Mouse (Mus musculus) cortical plate, adult 2 months (tissue): Measurements from ENCODE around the gene Gm9821. TPM values are rescaled to one million over a fixed set of nuclear protein-coding genes. Genes with fewer than 3 reads are reported as not detected.

ENCODE experiments used
- H3K27ac ChIP-seq: fragments of 200-500 bp; 2 replicates; pipeline ENCODE4 v1.5.1; 2012; ENCODE audit warnings: low read length, control low read depth, inconsistent platforms; ENCODE audit not compliant: insufficient read depth
- H3K4me1 ChIP-seq: fragments of 200-500 bp; 2 replicates; pipeline ENCODE4 v1.6.1; 2011; ENCODE audit warnings: low read length; ENCODE audit not compliant: control insufficient read depth, insufficient read depth
- H3K4me3 ChIP-seq: fragments of 200-500 bp; 2 replicates; pipeline ENCODE4 v1.5.1; 2011; ENCODE audit warnings: mild to moderate bottlenecking, low read length, control low read depth; ENCODE audit not compliant: insufficient read depth
- CTCF ChIP-seq: fragments of 200-500 bp; IDR thresholded peaks from 2 replicates; pipeline ENCODE4 v1.5.1; 2011; ENCODE audit warnings: mild to moderate bottlenecking, control low read depth, low read length; ENCODE audit not compliant: insufficient read depth; ENCODE audit errors: extremely low read depth
- POLR2A ChIP-seq: fragments of 200-500 bp; IDR thresholded peaks from 2 replicates; pipeline ENCODE4 v1.6.1; 2011; ENCODE audit warnings: mild to moderate bottlenecking, low read length, control low read depth; ENCODE audit not compliant: insufficient read depth; ENCODE audit errors: extremely low read depth
- polyA plus RNA-seq: library from polyadenylated mRNA; depleted of rRNA; stranded (reverse); fragments of >200 nt; gene quantifications from 2 replicates; pipeline ENCODE4 v1.2.3, GENCODE M21; 2012; rRNA removed

Gm9821 gene
- not detected in 2 replicates for polyA plus RNA-seq

DNA sequence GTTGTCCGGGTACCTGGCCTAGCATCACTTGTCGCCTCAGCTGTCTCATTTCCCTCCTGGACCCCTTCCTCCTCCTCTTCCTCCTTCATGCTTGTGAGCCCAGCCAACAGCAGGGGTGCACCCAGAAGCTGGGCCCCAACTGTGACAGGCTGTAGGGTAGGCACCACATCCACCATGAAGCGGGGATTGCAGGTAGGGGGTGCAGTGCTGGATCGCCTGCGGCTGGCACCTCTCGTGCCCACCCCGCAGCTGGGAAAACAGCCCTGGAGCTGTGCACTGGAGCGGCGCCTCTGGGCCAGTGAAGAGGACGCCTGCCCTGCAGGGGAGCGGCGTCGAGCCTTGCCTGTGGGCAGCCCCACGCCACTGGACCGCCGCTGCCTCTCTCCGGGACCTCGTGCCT is at the start of gene Gm9821:
Gene Gm9821, plus strand, starts transcription at position 221 of the 400 bp plus-strand sequence.
- H3K27ac ChIP-seq, result peak within 1 kb of the TSS; percentile 48; the same call in 1 of the 2 replicates
- TF ChIP-seq POLR2A (no peak), CTCF (no peak)
- no peak within 1 kb of the TSS for H3K4me3 ChIP-seq
- H3K4me1 ChIP-seq, result peaks cover 32% of the 10 kb centered on the region

DNA sequence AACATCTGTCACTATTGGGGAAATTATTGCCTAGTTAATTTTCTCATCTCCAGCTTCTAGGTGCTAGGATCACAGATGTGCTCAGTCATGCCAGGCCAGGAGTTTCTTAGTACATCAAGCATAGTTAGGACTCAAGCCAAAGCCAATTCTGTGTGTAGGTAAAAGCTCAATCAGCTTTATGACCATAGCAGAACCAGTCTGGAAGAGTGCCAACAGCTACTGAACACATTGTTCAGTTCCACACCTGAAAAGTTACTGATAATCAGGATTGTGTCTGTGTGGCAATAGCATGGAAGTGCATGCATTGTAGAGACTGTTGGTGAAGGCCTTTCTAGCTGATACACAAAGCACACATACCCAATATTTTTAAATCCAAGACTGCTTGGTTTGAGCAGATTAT is 47.5 kb upstream of the Gm9821 start:
- TF ChIP-seq CTCF (no peak), POLR2A (no peak)
- Histone ChIP-seq H3K4me3 (no peak overlapping the region), H3K4me1 (peaks cover 4% of the 10 kb centered on the region), H3K27ac (no peak overlapping the region)

DNA sequence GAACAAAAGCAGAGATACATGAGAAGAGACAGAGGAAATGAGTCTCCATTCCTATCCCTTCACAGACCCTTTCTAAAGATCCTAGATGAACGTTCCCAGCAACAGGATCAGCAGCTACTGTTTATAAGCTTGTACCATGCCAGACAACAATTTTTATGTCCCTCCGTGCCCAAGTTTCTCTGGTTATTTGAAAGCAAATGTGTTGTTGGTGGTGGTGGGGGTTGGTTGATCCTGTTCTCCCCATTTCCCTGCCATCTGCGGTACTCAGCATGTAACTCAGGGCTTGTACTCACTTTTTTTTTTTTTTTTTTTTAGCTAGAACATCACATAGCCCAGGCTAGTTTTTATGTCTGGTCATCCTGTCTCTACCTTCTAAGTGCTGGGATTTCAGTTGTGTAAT is 46.4 kb upstream of the Gm9821 start:
- Histone ChIP-seq H3K4me1 (peaks cover 8% of the 10 kb centered on the region), H3K27ac (no peak overlapping the region), H3K4me3 (no peak overlapping the region)
- TF ChIP-seq POLR2A (no peak), CTCF (no peak)

DNA sequence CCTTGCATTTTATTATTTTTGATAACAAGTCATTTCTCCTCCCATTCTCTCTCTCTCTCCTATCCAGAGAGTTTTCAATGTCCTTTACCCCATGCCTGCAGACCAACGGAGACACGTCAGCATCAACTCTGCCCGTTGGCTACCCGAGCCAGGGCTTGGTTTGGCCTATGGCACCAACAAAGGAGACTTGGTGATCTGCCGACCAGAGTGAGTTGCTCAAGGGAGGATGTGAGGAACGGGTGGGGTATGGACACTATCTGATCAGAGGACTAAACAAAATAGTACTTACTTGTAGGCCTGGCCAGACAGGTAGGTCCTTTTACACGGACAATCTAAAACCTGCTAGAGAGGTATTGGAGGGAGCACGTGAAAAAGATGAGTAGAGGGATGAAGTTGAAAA is 45.1 kb upstream of the Gm9821 start:
- no peak overlapping the region for H3K4me3 ChIP-seq
- TF ChIP-seq CTCF (no peak), POLR2A (no peak)
- H3K27ac ChIP-seq, result no peak overlapping the region
- H3K4me1 ChIP-seq, result peaks cover 14% of the 10 kb centered on the region

DNA sequence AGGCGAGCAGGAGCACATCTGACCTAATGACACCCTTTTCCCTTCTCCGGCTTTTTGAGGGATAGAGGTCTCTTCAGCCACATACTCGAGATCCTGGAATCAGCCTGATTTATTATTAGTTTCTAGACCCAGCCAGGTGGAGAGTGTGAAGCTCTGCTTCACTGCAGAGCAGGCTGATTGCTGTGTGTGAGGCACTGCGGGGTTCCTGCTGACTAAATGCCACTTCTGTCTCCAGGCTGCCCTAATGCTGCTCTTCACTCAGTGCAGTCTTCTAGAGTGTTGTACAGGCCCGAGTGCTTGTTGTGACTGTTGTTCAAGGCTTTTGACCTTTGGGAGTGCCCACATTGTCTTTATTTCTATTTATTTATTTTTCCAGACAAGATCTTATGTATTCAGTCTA is 43.2 kb upstream of the Gm9821 start:
- Histone ChIP-seq H3K27ac (0 out of 2 replicates have a peak overlapping the region, but pooled peaks have one; percentile 33), H3K4me3 (no peak overlapping the region), H3K4me1 (peaks cover 16% of the 10 kb centered on the region)
- TF ChIP-seq POLR2A, result no peak
- TF ChIP-seq CTCF, result no peak

DNA sequence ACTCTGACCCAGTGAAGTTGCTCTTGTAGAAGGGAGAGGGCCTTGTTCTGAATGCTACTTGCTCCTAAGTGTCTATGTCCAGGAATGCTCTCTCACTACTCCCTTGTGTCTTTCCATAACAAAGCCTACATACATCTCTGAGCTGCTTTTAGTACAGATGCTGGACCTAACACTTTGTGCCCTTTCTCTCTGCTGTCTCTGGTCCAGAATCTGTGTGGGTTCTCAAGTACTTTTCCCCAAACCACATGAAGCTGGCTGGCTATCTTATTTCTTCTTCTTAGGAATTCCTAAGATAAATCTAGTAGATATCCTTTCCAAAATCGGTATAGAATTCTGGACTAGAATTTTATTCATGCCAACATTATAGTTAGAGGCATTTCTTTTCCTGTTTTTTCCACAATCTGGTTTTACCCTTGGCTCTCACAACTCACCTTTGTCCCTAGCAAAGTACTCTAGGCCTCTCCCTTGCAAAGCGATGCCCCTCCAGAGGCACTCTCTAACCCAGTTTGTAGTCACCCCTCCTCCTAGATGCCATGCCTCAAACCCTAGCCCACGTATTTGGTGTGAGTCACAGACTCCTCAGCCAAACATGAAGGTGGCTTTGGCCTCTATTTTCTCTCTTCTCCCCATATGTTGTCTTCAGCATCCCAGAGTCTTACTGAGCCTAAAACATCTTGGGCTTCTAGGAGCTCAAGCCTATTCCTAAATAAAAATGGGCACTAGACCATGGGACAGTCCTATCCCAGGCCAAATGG is 42.2 kb upstream of the Gm9821 start:
- TF ChIP-seq POLR2A (no peak), CTCF (no peak)
- Histone ChIP-seq H3K4me3 (no peak overlapping the region), H3K27ac (peak overlapping the region; percentile 51)

DNA sequence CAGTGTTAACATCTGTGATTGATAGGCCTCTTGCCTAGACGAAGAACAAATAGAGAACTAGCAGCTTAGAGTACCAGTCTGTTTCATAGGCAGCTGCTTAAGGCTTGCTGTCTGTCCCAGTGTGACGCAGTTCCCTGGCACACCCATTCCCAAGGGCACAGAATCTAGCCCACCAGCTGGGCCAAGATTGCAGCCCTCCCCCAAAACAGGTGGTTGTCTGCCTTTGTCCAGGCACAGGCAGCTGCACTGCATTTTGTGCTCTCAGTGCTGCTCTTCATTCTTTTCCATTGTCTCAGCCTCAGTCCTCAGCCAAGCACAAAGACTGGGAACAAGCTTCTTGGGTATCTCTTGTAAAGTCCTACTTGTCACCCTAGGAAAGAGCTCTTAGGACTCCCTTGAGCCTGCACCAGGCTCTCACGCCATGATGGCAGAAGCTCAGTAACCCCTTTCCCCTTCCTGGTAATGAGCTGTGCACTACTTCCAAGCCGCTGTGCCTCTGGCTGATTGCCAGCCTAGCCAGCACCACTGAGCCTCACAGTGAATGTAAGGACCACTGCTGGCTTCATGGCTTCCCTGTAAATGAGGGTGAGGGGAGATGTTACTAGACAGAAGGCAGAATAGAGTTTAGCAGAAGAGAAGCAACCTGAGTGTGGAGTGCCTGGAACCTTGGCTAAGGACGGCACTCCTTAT is 40.7 kb upstream of the Gm9821 start:
- Histone ChIP-seq H3K4me1 (peaks cover 15% of the 10 kb centered on the region), H3K27ac (0 out of 2 replicates have a peak overlapping the region, but pooled peaks have one; percentile 27), H3K4me3 (no peak overlapping the region)
- TF ChIP-seq CTCF, result no peak
- TF ChIP-seq POLR2A, result no peak

More for the DNA sequence above, 42.2 kb upstream of the Gm9821 start:
- peaks cover 16% of the 10 kb centered on the region for H3K4me1 ChIP-seq

DNA sequence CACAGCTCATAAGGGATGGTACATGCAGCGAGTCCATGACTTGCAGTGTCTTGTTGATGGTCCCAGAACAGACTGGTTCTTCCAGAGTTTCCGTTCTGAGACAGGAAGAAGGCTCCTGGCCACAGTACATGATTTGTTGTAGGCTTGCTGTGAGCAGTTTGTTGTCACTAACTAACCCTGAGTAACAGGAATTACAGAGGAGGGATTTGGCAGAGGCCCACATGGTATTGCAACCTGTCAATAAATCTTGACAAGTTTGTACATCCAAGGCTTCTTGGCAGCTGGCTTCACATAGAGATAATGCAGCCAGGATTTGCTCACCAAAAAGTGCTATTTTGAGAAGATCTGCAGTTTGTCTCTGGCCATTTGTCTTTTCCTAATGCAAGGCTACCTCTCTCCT is 39.4 kb upstream of the Gm9821 start:
- Histone ChIP-seq H3K4me1 (peaks cover 13% of the 10 kb centered on the region), H3K27ac (no peak overlapping the region), H3K4me3 (no peak overlapping the region)
- TF ChIP-seq CTCF (no peak), POLR2A (no peak)

DNA sequence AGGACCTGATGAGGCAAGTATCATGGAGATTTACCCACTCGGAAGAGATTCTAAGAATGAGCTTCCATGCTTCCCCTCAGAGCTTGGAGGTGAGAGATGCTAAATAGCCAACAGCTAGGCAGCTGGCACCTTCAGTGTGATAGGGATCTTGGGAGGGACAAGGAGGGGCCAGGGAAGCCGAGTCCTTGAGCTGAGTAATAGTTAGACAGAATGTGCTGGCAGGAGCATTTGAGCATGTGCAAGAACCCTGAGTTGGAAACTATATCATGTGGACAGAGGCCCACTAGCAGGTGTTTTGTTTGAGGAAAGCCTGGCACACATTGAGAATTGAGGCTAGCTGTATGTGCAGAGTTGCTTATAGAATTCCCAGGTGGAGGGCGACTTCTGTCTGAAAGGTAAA is 32.9 kb upstream of the Gm9821 start:
- TF ChIP-seq POLR2A, result no peak
- Histone ChIP-seq H3K27ac (no peak overlapping the region), H3K4me1 (no peaks in the 10 kb centered on the region), H3K4me3 (no peak overlapping the region)
